Mouse (Mus musculus): ENCODE results near the gene Cuta. TPM values are rescaled to one million over a fixed set of nuclear protein-coding genes. Genes with fewer than 3 reads are reported as not detected.
"Not testable (repeated sequence)": the region's sequence is repeated elsewhere in the genome, so short reads cannot be mapped to it uniquely, and the experiment has no call there.

Cuta gene
- total RNA-seq, 1 experiment from 2014 or later = 132 TPM

DNA sequence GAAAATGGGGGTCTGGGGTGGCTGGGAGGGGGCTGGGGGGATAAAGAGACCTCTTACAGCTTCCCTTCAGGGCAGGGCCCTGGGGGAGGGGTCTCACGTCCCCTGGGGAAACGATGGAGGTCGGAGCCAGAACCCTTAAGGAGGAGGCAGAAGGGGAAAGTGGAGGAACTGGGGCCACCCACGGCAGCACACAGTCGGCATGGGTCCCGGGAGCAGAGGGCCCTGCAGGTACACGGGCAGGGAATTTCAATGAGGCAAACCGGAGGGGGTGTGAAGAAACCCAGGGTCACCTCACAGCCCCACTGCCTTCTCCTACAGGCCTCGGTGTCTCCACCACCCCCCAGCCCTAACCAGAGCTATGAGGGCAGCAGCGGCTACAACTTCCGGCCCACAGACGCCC is 2.9 kb downstream of the Cuta start:
- no peak for DNase-seq

DNA sequence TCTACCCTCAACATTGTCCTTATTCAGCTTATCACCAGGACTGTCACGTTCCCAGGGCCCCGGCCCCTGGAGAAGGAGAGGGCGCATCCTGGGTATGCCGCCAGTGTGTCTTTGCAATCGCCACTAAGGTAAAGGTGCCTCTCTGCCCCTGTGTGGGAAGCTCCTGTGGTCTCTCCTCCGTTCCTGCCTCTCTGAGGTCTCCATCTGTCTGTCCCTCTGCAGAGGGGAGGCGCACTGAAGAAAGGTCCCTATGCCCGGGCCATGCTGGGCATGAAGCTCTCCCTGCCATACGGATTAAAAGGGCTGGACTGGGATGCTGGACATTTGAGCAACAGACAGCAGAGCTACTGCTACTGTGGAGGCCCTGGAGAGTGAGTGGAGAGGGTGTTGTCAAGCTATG is 4.3 kb downstream of the Cuta start:
- no peak for DNase-seq

GRCm38 (mm10) chr17:26933885-26934827 is 5.2 kb downstream of the Cuta start:
- DNase-seq = no peak

GRCm38 (mm10) chr17:26933419-26933818 is 6.0 kb downstream of the Cuta start:
- DNase-seq = no peak

GRCm38 (mm10) chr17:26932839-26933398 is 6.5 kb downstream of the Cuta start, which contains the start of gene Phf1:
Phf1 (plus strand) TSS chr17:26933052.
- DNase-seq = peak; percentile 99

DNA sequence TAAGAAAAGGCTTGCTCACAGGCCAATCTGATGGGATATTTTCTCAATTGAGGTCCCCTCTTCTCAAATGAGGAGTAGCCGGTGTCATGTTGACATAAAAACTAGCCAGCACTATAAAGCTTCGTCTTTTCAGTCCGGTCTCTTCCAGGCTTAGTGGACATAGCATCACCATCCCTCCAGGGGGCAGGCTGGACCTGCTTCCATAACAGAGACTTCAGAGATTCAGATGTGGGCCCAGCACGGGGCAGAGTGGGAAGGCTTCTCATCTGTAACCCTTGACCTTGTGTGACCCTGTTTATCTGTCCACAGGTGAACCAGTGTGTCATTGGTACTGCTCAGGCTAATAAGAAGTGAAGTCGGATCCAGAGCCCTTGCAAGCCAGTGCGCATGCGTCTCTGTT is 7.6 kb downstream of the Cuta start:
- DNase-seq = peak; percentile 75

DNA sequence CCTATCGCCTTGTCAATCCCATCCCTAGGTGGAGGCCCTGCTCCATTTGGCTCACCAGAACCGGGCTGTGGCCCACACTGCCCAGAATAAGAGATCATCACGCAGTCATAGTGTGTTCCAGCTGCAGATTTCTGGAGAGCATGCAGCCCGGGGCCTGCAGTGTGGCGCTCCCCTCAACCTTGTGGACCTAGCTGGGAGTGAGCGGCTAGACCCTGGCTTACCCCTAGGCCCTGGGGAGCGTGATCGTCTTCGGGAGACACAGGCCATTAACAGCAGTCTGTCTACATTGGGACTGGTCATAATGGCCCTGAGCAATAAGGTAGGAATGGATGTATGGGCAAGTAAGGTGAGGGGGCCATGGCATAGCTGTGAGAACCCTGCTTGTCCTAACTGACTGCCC is 14.0 kb downstream of the Cuta start:
- not testable (repeated sequence) for DNase-seq

DNA sequence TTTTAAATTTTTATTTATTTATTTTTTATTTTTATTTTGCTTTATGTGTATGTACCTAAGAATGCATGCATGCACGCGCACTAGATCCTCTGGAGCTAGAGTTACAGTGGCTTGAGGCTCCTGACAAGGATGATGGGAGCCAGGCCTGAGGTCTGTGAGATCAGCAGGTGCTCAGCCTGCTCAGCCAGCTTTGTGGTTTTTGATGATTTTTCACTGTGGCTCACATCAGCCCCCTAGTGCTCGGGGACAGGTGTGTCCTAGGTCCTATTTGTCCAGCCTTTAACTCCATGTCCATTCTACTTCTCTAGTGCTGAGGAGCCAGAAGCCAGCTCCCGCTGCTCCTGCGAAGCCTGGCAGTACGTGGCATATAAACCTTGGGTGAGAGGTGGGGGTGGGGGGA is 17.0 kb downstream of the Cuta start:
- not testable (repeated sequence) for DNase-seq

DNA sequence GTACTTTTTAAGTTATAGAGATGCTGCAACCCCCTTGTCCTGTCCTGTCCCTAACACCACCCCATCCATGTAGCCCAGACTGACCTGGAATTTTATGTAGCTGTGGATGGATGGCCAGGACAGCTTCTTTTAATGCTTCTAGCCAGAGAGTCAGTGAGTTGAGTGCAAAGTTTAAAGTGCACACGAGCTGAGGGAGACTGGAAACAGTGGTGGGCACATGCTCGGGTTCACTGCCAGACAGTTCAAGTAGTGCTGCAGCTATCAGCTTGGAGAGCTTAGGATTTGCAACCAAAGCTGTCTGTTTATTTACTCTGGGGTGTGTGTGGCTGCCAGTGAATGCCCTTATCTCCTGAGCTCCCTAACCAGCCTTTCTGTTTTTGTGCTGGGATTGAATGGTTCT is 19.9 kb downstream of the Cuta start:
- DNase-seq = not testable (repeated sequence)

DNA sequence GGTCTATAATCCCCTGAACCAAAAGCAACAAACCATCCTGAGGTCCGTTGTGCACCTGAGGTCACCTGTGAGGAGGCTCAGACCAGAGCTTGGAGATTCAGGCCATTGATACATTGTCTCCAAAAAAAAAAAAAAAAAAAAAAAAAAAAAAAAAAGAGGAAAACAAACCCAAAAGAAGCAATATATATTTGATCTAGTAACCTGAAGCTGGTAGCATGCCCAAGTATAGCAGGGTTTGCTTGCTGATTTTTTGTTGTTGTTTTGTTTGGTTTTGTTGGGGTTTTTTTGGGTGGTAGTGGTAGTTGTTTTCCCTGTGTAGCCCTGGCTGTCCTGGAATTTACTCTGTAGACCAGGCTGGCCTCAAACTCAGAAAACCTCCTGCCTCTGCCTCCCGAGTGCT is 21.0 kb downstream of the Cuta start:
- DNase-seq = no peak

DNA sequence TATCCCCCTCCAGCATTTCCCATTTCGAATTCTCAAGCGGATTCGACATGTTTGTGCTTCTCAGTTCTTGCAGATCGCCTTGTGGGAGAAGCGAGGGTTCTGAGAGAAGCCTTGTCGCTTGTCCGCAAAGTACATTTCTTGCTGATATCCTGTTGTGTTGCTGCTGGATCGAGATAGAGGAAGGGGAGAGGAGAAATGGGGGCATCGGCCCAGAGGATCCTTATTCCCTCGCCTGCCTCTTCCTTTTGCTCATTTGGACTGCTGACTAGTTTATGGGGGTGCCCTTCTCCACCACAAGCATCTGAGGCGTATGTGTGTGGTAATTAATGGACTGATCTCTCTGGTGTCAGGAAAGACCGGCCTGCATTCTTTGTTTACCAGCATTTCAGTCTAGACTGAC is 21.8 kb downstream of the Cuta start:
- DNase-seq = not testable (repeated sequence)

DNA sequence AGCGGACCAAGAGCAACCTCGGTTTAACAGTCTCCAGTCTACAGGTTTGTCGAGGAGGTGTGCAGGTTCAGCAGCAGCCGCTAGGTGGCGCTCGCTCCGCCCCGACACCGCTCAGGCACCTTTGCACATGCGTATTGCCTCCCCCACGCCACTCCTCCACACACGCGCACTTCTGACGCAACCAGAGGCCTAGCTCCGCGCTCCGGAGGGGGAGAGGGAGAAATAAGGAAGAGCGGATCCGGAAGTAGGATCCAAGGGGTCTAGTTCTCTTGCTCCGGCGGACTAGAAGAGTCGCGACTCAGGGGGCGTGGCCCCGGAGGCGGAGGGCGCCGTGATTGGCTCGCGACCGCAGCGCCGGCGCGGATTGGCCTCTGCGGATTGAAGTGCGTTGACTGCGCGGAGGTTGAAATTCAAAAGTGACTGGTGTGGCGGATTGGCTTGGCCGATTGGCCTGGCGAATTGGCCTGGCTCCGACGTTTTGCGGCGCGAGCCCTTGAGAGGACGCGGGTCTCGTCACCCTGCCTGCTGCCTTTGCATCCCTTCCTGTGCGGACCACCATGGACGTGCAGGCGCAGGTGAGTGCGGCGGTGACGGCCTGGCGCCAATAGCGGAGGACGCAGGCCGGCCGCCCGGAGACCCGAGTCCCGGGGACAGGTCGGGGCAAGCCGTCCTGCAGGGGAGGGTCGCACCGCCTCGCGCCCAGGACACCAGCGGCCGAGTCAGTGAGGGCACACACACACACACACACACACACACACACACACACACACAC is 22.5 kb downstream of the Cuta start, which contains the start of gene Kifc5b:
Gene Kifc5b, plus strand, starts transcription at position 381 of the 772 bp plus-strand sequence.
- peak; percentile 99 for DNase-seq

- no peak for DNase-seq
Measured at GRCm38 (mm10) chr17:26915248-26915647, 24.1 kb downstream of the Cuta start.

DNA sequence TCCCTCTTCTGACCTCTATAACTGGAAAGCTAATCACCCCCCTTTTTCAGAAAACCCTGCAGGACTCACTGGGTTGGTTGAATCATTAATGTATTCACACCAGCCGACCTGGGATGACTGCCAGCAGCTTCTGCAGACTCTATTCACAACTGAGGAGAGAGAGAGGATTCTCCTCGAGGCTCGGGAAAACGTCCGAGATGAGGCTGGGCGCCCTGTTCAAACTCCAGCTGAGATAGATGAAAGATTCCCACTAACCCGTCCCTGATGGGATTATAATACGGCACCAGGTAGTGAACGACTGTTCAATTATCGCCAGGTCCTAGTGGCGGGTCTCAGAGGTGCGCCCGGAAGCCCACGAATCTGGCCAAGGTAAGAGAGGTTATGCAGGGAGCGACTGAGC is 31.9 kb downstream of the Cuta start:
- DNase-seq = not testable (repeated sequence)

DNA sequence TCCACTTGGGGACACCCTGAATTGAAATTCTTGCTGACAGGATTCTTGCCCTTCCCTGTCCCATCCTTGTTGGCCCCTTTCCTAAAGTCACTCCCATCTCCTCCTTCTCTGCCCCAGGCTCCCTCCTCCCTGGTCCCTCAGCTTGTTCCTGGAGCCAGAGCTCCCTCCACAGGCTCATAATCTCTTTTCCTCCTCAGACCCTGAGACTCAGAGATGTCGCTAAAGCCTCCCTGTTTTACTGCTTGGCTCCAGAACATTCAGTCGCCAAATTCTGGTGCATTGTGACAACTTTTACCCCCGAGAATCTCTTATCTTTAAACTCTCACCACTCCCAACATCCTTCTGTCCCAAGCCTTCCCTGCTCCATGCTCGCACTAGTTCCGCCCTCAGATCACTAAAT is 35.0 kb downstream of the Cuta start:
- DNase-seq = no peak

DNA sequence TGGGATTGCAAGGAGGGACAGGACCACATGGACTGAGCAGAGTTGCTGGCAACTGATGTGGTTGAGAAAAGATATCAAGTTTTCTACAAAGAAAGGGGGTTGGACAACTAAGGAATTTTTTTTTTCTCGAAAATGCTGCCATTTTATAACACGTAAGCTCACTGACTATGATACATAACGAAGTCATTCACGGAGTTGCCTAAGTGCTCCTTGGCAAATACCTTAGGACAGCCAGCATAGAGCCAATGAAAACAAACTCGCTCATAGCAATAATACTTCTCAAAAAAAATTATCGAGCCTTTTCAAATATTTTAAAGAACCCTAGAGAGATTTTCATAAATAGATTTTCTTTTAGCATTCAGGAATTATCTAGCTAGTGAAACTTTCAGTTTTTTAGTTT is 38.5 kb downstream of the Cuta start:
- no peak for DNase-seq

GRCm38 (mm10) chr17:26895578-26895977 is 43.8 kb downstream of the Cuta start:
- peak; percentile 88 for DNase-seq

- DNase-seq = no peak
Measured at GRCm38 (mm10) chr17:26894342-26894741, 45.0 kb downstream of the Cuta start.

DNA sequence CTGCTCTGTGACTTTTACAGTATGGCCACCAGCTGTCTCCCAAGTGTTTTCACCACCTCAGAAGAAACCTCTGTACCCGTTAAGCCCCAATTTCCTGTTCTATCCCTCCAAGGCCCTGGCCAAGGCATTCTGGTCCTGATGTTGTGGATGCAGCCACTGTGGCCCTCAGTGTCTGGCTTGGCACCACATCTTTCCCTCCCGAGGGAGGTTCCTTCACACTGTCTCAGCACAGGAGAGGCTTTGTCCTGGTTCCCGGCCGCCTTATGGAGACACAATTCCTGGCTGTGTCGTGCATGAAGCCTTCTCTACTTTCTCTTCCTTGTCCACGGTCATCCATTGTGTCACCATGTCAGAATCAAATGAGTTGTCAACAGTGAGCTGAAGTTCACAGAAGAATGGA is 45.9 kb downstream of the Cuta start:
- DNase-seq = no peak

- DNase-seq = no peak
Measured at GRCm38 (mm10) chr17:26892635-26893375, 46.6 kb downstream of the Cuta start.

- DNase-seq = peak; percentile 59
Measured at GRCm38 (mm10) chr17:26887926-26888325, 51.4 kb downstream of the Cuta start.

Data from adrenal gland, postnatal 14 days (tissue).